ENCODE assay signal across 29 mouse cellular contexts in genomic region chr2:65227154-65227897, GRCm38 (mm10). TPM values are rescaled to one million over a fixed set of nuclear protein-coding genes. Genes with fewer than 3 reads are reported as not detected.
DNase-seq lines count a peak whose midpoint lies in the region; ATAC-seq lines count a peak whose summit lies in the region.
"Had no signal": no experiment of that assay in that cellular context is flagged by ENCODE, and none has a peak within 500 bp of the region (broad histone marks: within the 10 kb centered on the region; RNA-seq: fewer than 3 reads in every experiment).

No protein-coding gene starts in this region.

- H3K4me2 ChIP-seq in heart, embryonic 12.5 days = no peak overlapping the region
- no peak overlapping the region for H3K4me2 ChIP-seq in forebrain, embryonic 12.5 days
- H3K4me2 ChIP-seq: embryonic facial prominence, embryonic 15.5 days; hindbrain, embryonic 12.5 days; intestine, embryonic 15.5 days; limb, embryonic 13.5 days; lung, embryonic 14.5 days; neural tube, embryonic 13.5 days had no signal

- no peaks in the 10 kb centered on the region for H3K27me3 ChIP-seq in heart, embryonic 12.5 days (replicated peaks)
- H3K27me3 ChIP-seq in embryonic facial prominence, embryonic 10.5 days (replicated peaks; ENCODE audit: low read depth, poor library complexity, severe bottlenecking) = no peaks in the 10 kb centered on the region
- H3K27me3 ChIP-seq in forebrain, embryonic 12.5 days = no peaks in the 10 kb centered on the region
- H3K27me3 ChIP-seq: embryonic facial prominence, embryonic 15.5 days; hindbrain, embryonic 12.5 days; intestine, embryonic 15.5 days; limb, embryonic 13.5 days; neural tube, embryonic 13.5 days had no signal

- no peak overlapping the region for H3K9ac ChIP-seq in heart, embryonic 12.5 days
- H3K9ac ChIP-seq in forebrain, embryonic 12.5 days = no peak overlapping the region
- H3K9ac ChIP-seq: embryonic facial prominence, embryonic 15.5 days; hindbrain, embryonic 12.5 days; intestine, embryonic 15.5 days; limb, embryonic 13.5 days; liver, embryonic 14.5 days; lung, embryonic 14.5 days; neural tube, embryonic 13.5 days had no signal

- H3K9me3 ChIP-seq in heart, embryonic 12.5 days (replicated peaks) = no peaks in the 10 kb centered on the region
- H3K9me3 ChIP-seq in embryonic facial prominence, embryonic 10.5 days = no peaks in the 10 kb centered on the region
- H3K9me3 ChIP-seq in forebrain, embryonic 12.5 days = no peaks in the 10 kb centered on the region
- H3K9me3 ChIP-seq: embryonic facial prominence, embryonic 15.5 days; hindbrain, embryonic 12.5 days; intestine, embryonic 15.5 days; limb, embryonic 13.5 days; midbrain, embryonic 10.5 days; neural tube, embryonic 13.5 days had no signal

- no peak overlapping the region for H3K27ac ChIP-seq in heart, embryonic 12.5 days (ENCODE audit: poor library complexity, severe bottlenecking)
- no peak overlapping the region for H3K27ac ChIP-seq in embryonic facial prominence, embryonic 10.5 days (replicated peaks)
- no peak overlapping the region for H3K27ac ChIP-seq in forebrain, embryonic 12.5 days
- H3K27ac ChIP-seq: embryonic facial prominence, embryonic 15.5 days; hindbrain, embryonic 12.5 days; hindbrain, postnatal 0 days; intestine, embryonic 15.5 days; layer of hippocampus, adult 2 months; limb, embryonic 13.5 days; liver, embryonic 14.5 days; midbrain, embryonic 10.5 days; neural tube, embryonic 13.5 days had no signal

- 0 out of 2 replicates have a peak, but pooled peaks cover 6% of the 10 kb centered on the region for H3K4me1 ChIP-seq in heart, embryonic 12.5 days (replicated peaks)
- peaks cover 7% of the 10 kb centered on the region for H3K4me1 ChIP-seq in embryonic facial prominence, embryonic 10.5 days
- no peaks in the 10 kb centered on the region for H3K4me1 ChIP-seq in forebrain, embryonic 12.5 days
- H3K4me1 ChIP-seq: embryonic facial prominence, embryonic 15.5 days; hindbrain, embryonic 12.5 days; midbrain, embryonic 10.5 days; neural tube, embryonic 13.5 days had no signal

- ATAC-seq in heart, embryonic 12.5 days (ENCODE audit: insufficient number of reproducible peaks, low FRiP score) = no peak
- no peak for ATAC-seq in forebrain, embryonic 12.5 days (ENCODE audit: low FRiP score)
- ATAC-seq: activated CD4-positive, CD25-positive, alpha-beta regulatory T cell, adult 4 months; forebrain, embryonic 14.5 days; hindbrain, postnatal 0 days; intestine, embryonic 15.5 days; midbrain, embryonic 16.5 days had no signal

- no peak overlapping the region for H3K4me3 ChIP-seq in heart, embryonic 12.5 days
- H3K4me3 ChIP-seq in embryonic facial prominence, embryonic 10.5 days = no peak overlapping the region
- H3K4me3 ChIP-seq in forebrain, embryonic 12.5 days (replicated peaks) = no peak overlapping the region
- H3K4me3 ChIP-seq: embryonic facial prominence, embryonic 15.5 days; hindbrain, embryonic 12.5 days; intestine, embryonic 15.5 days; layer of hippocampus, adult 2 months; limb, embryonic 13.5 days; midbrain, embryonic 10.5 days; neural tube, embryonic 13.5 days had no signal

- no peaks in the 10 kb centered on the region for H3K36me3 ChIP-seq in heart, embryonic 12.5 days
- no peaks in the 10 kb centered on the region for H3K36me3 ChIP-seq in embryonic facial prominence, embryonic 10.5 days (replicated peaks)
- H3K36me3 ChIP-seq in forebrain, embryonic 12.5 days (replicated peaks) = no peaks in the 10 kb centered on the region
- H3K36me3 ChIP-seq: embryonic facial prominence, embryonic 15.5 days; hindbrain, embryonic 12.5 days; intestine, embryonic 15.5 days; limb, embryonic 13.5 days; midbrain, embryonic 10.5 days; neural tube, embryonic 13.5 days had no signal

- peak; percentile 85 for DNase-seq in heart, adult 11 months
- DNase-seq in 3134 (ENCODE audit: extremely low read depth, insufficient read length, low spot score) (peak; percentile 73), 3T3-L1 (ENCODE audit: low read depth, low spot score) (peak; percentile 91), adipocyte (ENCODE audit: low spot score) (peak; percentile 79)
- no peak for DNase-seq in embryonic facial prominence, embryonic 10.5 days (ENCODE audit: low spot score)
- DNase-seq in layer of hippocampus, adult 8-10 months (ENCODE audit: low spot score in 2 of 2) = no peak
- DNase-seq: cerebellum, adult 2 months; cerebellum, postnatal 14 days; gastrocnemius, postnatal 25 days; kidney, adult 2 months; kidney, postnatal 36 days; lung, embryonic 14.5 days; lung, postnatal 14 days; thymus, postnatal 4 days had no signal

- WGBS in heart, embryonic 12.5 days = 81% methylated on average over 6 of the region's 6 CpGs
- WGBS in embryonic facial prominence, embryonic 10.5 days = 85% methylated on average over 6 of the region's 6 CpGs
- WGBS in forebrain, embryonic 12.5 days = 92% methylated on average over 6 of the region's 6 CpGs

RNA-seq across cellular contexts. Expression of gene Cobll1, which starts 11.9 kb away (rescaled TPM):
- 12.8 and 14.5 TPM in 2 replicates for polyA plus RNA-seq in heart, embryonic 12.5 days (2016; fragmentation: Nextera tagmentation; extraction: Ambion mirVana)
- polyA plus RNA-seq in embryonic facial prominence, embryonic 10.5 days (2016; fragmentation: Nextera tagmentation; extraction: Ambion mirVana) = 4.0 and 4.1 TPM in 2 replicates
- total RNA-seq in layer of hippocampus, adult 8-10 months (2022) = 10 to 100 TPM; 10.6 to 12.1 (median 10.7) TPM
- polyA plus RNA-seq in forebrain, embryonic 12.5 days (2016; fragmentation: Nextera tagmentation; extraction: Ambion mirVana) = 3.2 and 4.0 TPM in 2 replicates
- total RNA-seq: MEL had no signal

Comparison
In these comparisons a context has a peak if more than half of its experiments do, and no peak if none do; other contexts are left out.
1. DNase-seq: peak in heart, adult 11 months (single experiment), 3134 (single experiment), 3T3-L1 (single experiment) and adipocyte (single experiment); none in embryonic facial prominence, embryonic 10.5 days (single experiment) and layer of hippocampus, adult 8-10 months (0 of 2).